Mouse (Mus musculus) lung, postnatal 0 days (tissue): ENCODE data around the gene Prr22.

Experiments used
- CTCF ChIP-seq: IDR thresholded peaks from 2 replicates; pipeline ENCODE4 v1.5.1; 2016; ENCODE audit warnings: antibody characterized with exemption, mild to moderate bottlenecking
- EP300 ChIP-seq: IDR thresholded peaks from 2 replicates; pipeline ENCODE4 v1.6.1; 2016; ENCODE audit warnings: antibody characterized with exemption, mild to moderate bottlenecking, control low read depth

DNA sequence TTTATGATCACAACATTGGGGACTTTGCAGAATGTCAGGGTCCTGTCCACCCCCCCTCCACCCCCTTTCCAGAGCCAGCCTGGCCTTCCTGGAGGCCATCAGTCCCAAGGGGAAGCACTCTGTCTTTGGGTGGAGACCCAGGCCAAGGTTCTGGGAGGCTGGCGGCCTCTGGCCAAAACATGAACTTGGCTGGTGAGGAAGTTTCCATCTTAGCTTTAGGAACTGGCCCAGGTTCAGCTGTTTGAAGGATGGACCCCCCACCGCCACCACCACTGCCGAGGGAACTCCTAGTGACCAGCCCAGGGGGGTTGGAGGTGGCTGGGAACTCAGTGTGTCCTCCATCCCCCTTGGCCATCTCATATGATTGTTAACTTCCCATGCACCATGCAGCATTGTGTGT, 9.0 kb upstream of the Prr22 start:
- TF ChIP-seq CTCF, result no peak
- TF ChIP-seq EP300, result no peak
